Mouse (Mus musculus) stomach, embryonic 15.5 days (tissue): ENCODE data around the gene Adad2. TPM values are rescaled to one million over a fixed set of nuclear protein-coding genes. Genes with fewer than 3 reads are reported as not detected.

Source experiments
- ATAC-seq: fragments of 200-750 bp; cut with Nextera tagmentation; 2 replicates; pipeline ENCODE4 v1.8.0; 2017; ENCODE audit warnings: low read depth, moderate number of reproducible peaks, moderate TSS enrichment; ENCODE audit not compliant: insufficient read depth, low FRiP score
- H3K27ac ChIP-seq: fragments of 300-500 bp; sonication (generic); 2 replicates; pipeline ENCODE4 v1.5.1; 2015; ENCODE audit warnings: mild to moderate bottlenecking, inconsistent platforms
- H3K27me3 ChIP-seq: fragments of 300-500 bp; sonication (generic); replicated peaks from 2 replicates; pipeline ENCODE4 v1.6.1; 2015; ENCODE audit warnings: inconsistent platforms
- H3K36me3 ChIP-seq: fragments of 300-500 bp; sonication (generic); 2 replicates; pipeline ENCODE4 v1.6.1; 2015; ENCODE audit warnings: inconsistent platforms
- H3K4me1 ChIP-seq: fragments of 300-500 bp; sonication (generic); 2 replicates; pipeline ENCODE4 v1.6.1; 2015; ENCODE audit warnings: inconsistent platforms
- H3K4me2 ChIP-seq: fragments of 300-500 bp; sonication (generic); 2 replicates; pipeline ENCODE4 v1.6.1; 2015; ENCODE audit warnings: mild to moderate bottlenecking, inconsistent platforms
- H3K4me3 ChIP-seq: fragments of 300-500 bp; sonication (generic); replicated peaks from 2 replicates; pipeline ENCODE4 v1.5.1; 2015; ENCODE audit warnings: inconsistent platforms
- H3K9ac ChIP-seq: fragments of 300-500 bp; sonication (generic); 2 replicates; pipeline ENCODE4 v1.6.1; 2015; ENCODE audit warnings: inconsistent platforms
- H3K9me3 ChIP-seq: fragments of 300-500 bp; sonication (generic); 2 replicates; pipeline ENCODE4 v1.6.1; 2016; ENCODE audit warnings: inconsistent platforms
- WGBS: fragments of 180-500 bp; shearing (Covaris S2); methylation state at CpG from one replicate; pipeline ENCODE4 v1.1.7; 2015; 5-methylcytosine and 5-hydroxymethylcytosine counted together
- polyA plus RNA-seq: library from polyadenylated mRNA; unstranded; fragments of >200 nt; fragmentation: Nextera tagmentation; extraction: Ambion mirVana; gene quantifications from 2 replicates; pipeline ENCODE4 v1.2.1, GENCODE M21; 2015

Gene Adad2
- polyA plus RNA-seq, result 0.09 TPM in 1 of 2 replicates, not detected in the other

DNA sequence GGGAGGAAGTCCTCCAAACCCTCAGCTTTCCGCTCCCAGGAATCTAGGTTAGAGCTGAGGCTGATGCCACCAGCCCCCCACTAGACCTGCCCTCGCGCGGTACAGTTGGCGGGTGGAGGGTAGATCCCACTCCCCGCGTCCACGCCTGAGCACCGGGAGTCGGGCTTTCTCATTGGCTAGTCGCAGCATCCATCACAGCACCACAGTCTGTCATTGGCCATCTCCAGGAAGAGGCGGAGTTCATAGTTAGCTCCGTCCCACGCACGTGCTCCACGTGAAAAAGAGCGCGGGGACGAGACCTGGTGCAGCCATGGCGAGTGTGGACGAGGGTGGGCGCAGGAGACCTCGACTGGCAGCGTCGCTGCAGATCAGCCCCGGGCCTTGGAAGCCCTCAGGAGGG is at the start of gene Adad2:
Gene Adad2, plus strand, starts transcription at position 277 of the 400 bp plus-strand sequence.
- Histone ChIP-seq H3K4me3 (no peak within 1 kb of the TSS), H3K4me2 (no peak within 1 kb of the TSS), H3K36me3 (no peaks in the 10 kb centered on the region), H3K9me3 (no peaks in the 10 kb centered on the region), H3K4me1 (no peaks in the 10 kb centered on the region), H3K27me3 (no peaks in the 10 kb centered on the region), H3K27ac (no peak within 1 kb of the TSS), H3K9ac (no peak within 1 kb of the TSS)
- ATAC-seq, result no peak; the same call in 1 of the 2 replicates
- 77% methylated on average over 26 of the region's 26 CpGs for WGBS

DNA sequence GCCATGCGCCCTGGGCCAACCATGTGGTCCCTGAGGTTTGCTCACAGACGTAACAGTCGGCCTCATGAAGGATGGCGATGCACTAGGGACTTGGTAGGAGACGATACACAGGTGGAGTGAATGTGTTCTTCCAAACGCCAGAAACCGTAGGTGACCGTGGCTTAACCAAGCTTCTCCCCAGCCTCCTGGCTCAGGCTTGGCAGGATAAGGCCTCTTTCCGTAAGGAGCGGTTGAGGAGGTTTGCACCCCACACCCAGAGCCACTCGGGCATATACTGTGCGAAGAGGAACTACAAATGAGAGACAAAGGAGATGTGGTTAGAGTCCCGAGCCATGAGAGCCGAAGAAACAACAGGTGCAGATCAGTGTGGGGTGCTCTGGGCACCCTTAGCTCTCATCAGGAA is 48.7 kb upstream of the Adad2 start:
- H3K27me3 ChIP-seq, result no peaks in the 10 kb centered on the region
- H3K4me1 ChIP-seq, result 0 out of 2 replicates have a peak, but pooled peaks cover 4% of the 10 kb centered on the region
- no peak overlapping the region for H3K4me3 ChIP-seq
- ATAC-seq, result no peak
- no peak overlapping the region for H3K27ac ChIP-seq
- H3K36me3 ChIP-seq, result peaks cover 22% of the 10 kb centered on the region
- WGBS, result 90% methylated on average over 14 of the region's 14 CpGs
- H3K4me2 ChIP-seq, result no peak overlapping the region
- no peaks in the 10 kb centered on the region for H3K9me3 ChIP-seq
- H3K9ac ChIP-seq, result no peak overlapping the region

DNA sequence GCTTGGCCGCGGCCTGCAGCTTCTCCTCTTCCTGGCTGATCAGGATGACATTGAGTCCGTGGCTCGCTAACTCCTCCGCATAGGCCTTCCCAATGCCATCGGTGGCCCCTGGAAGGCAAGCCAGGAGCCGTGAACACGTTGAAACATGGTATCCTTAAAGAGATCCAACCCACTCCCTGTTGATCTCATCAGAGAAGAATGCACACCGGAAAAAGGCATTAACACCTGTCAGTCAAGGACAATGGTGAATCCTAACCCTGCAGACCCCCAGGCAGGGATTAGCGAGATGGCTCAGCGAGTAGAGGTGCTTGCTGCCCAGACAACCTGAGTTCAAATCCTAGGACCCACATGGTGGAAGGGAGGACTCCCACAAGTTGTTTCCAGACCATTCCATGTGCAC is 46.2 kb upstream of the Adad2 start:
- H3K36me3 ChIP-seq, result peaks cover 22% of the 10 kb centered on the region
- ATAC-seq, result no peak
- no peaks in the 10 kb centered on the region for H3K27me3 ChIP-seq
- 77% methylated on average over 11 of the region's 11 CpGs for WGBS
- H3K27ac ChIP-seq, result no peak overlapping the region
- H3K4me1 ChIP-seq, result no peaks in the 10 kb centered on the region
- H3K9ac ChIP-seq, result no peak overlapping the region
- no peak overlapping the region for H3K4me3 ChIP-seq
- no peaks in the 10 kb centered on the region for H3K9me3 ChIP-seq
- no peak overlapping the region for H3K4me2 ChIP-seq

DNA sequence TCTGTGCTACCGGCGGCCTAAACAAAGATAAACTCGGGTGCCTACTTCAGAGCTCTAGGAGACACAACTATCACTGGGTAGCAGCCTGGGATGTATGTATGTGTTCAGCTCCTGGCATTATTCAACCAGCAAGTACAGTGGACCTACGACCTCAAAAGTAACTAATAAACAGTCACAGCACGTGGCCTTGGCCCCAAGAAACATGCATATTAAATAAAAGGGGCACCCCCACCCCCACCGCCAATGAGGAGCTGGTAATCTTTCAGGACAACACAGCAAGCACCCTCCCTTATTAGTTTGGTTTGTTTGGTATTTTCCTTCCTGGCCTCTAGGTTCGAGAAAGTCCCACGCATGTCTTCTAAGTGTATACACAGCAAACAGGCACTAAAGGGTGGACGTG is 44.3 kb upstream of the Adad2 start:
- no peak for ATAC-seq
- no peaks in the 10 kb centered on the region for H3K9me3 ChIP-seq
- no peak overlapping the region for H3K9ac ChIP-seq
- peaks cover 5% of the 10 kb centered on the region; the same call in 1 of the 2 replicates for H3K4me1 ChIP-seq
- no peak overlapping the region for H3K4me2 ChIP-seq
- H3K27me3 ChIP-seq, result no peaks in the 10 kb centered on the region
- H3K27ac ChIP-seq, result no peak overlapping the region
- peaks cover 21% of the 10 kb centered on the region for H3K36me3 ChIP-seq
- 82% methylated on average over 9 of the region's 9 CpGs for WGBS
- H3K4me3 ChIP-seq, result no peak overlapping the region

DNA sequence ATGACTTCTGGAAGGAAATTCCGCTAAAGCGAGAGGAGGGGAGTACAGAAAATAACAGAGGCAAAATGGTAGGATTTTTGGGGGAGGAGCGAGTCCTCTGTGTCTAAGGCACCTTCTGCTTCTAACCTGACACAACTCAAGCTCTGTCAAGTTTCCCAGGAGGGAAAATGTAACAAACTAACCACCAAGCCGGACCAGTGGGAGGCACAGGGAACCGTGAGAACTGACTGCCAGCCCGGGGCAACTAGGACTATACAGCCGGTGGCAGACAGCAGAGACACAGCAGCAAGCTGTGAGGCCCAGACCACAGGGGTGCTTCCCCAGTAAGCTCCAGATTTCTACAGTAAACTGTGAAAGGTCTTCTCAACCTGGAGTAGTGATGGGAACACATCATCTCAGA is 43.6 kb upstream of the Adad2 start:
- Histone ChIP-seq H3K36me3 (peaks cover 14% of the 10 kb centered on the region), H3K4me2 (no peak overlapping the region), H3K27me3 (no peaks in the 10 kb centered on the region), H3K9ac (no peak overlapping the region), H3K27ac (no peak overlapping the region), H3K4me3 (no peak overlapping the region), H3K9me3 (no peaks in the 10 kb centered on the region), H3K4me1 (peaks cover 9% of the 10 kb centered on the region)
- WGBS, result 59% methylated on average over 7 of the region's 7 CpGs
- ATAC-seq, result no peak

DNA sequence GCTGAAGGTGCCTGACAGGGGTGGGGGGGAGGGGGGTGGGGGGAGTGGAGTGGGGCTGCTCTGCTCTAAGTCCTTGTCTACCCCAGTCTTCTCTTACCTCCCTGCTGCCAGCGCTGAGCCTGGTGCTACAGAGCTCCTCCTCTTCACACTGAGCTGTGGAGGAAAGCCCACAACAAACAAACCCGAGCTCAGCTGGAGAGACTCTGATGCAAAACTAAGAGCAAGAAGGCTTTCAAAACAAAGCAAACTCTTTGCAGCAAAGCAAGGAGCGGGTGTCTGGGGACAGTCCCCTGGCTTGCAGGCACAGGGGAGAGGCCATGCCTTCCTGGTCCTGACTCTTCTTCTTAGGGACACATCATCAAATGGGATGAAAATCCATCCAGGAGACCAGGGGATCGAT is 42.7 kb upstream of the Adad2 start:
- Histone ChIP-seq H3K4me3 (no peak overlapping the region), H3K4me1 (peaks cover 15% of the 10 kb centered on the region), H3K27ac (no peak overlapping the region), H3K4me2 (no peak overlapping the region), H3K27me3 (no peaks in the 10 kb centered on the region), H3K9me3 (no peaks in the 10 kb centered on the region), H3K36me3 (peaks cover 14% of the 10 kb centered on the region), H3K9ac (no peak overlapping the region)
- WGBS, result 45% methylated on average over 4 of the region's 4 CpGs
- no peak for ATAC-seq

DNA sequence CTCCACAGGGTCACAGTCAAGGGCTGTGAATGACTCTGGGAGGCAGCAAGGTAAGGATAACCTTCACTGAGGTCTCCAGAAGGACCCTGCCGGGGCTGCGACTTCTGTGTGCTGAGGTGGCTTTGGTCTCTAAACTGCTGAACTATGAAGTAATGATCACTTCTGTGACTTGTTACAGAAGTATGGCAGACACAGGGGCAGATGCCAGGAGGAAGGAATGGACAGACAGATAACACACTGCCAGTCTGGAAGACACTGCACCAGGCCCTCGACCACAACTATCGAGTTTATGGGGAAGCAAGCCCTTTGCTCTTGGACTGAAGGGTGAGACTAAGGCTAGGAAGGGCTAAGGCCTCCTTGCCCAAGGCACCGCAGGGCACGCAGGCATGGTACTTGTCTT is 41.4 kb upstream of the Adad2 start:
- Histone ChIP-seq H3K9me3 (no peaks in the 10 kb centered on the region), H3K4me1 (peaks cover 19% of the 10 kb centered on the region), H3K36me3 (0 out of 2 replicates have a peak, but pooled peaks cover 5% of the 10 kb centered on the region), H3K4me3 (no peak overlapping the region), H3K27me3 (no peaks in the 10 kb centered on the region; the same call in 1 of the 2 replicates), H3K4me2 (no peak overlapping the region), H3K9ac (no peak overlapping the region), H3K27ac (no peak overlapping the region)
- WGBS, result 80% methylated on average over 6 of the region's 6 CpGs
- no peak for ATAC-seq

DNA sequence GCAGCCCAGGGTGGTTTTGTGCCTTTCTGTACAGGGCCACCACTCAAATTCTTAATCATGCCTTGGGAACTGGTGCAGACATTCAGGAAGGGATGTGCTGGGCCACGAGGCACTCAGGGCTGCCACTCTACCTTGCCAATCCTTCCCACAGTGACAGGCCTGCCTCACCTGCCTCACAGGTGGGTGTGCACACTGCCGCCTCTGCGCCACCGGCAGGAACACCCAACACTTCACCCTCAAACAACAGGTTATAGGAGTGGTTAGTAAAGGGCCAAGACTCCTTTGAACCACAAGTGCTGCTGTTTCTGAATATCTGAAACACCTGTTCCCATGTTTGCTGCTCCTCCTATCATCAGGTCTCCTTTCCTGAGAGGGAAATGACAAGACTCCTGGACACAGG is 40.1 kb upstream of the Adad2 start:
- H3K27ac ChIP-seq, result peak overlapping the region; percentile 23; the same call in 1 of the 2 replicates
- no peak overlapping the region for H3K4me2 ChIP-seq
- no peak overlapping the region for H3K9ac ChIP-seq
- no peak overlapping the region for H3K4me3 ChIP-seq
- peaks cover 3% of the 10 kb centered on the region; the same call in 1 of the 2 replicates for H3K27me3 ChIP-seq
- H3K4me1 ChIP-seq, result peaks cover 19% of the 10 kb centered on the region
- no peaks in the 10 kb centered on the region for H3K36me3 ChIP-seq
- H3K9me3 ChIP-seq, result no peaks in the 10 kb centered on the region
- WGBS, result 70% methylated on average over 4 of the region's 4 CpGs
- ATAC-seq, result no peak

DNA sequence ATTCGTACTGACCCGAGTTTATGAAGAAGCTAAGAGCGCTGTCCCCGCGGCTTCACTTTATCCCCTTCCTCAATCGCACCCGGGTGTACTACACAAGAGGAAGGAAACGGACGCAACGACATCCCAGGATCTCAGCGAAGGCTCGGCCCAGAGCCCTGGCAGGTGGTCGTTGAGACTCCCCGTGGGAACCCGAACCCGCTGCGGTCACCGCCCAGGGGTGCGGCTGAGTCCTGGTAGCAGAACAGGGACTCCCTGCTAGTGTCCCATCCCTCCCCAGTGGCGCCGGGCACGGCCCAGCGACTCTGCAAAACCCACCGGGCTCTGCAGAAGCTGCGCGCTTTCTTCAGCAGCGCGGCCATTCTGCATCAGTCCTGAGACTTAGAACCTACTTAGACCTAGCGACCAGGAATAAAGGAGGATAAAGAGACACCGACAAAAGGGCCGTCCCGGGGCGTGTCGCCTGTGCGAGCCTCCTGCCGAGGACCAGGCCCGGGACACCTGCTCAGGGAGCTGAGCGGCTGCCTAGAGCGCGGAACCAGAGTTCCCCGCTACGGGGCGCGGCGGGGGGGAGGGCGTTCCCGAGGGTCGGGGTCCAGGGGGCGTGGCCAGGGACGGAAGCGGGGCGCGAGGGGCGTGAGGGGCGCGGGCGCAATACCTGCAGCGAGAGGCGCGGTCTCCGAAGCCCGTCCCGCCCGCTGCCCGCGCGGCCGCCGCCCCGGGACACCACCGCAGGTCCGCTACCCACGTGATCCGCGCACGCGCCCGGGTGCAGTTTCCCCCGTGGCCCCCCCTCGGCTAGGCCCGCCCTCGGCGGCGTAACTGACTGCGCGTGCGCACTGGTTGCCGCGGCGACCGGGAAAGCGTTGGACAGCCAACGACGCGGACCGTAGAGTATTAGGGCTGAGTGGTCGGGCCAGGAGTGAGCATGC is 37.8 kb upstream of the Adad2 start, which contains the start of the genes Hsdl1 and Dnaaf1:
Gene Hsdl1, minus strand, starts transcription at position 747 of the 929 bp plus-strand sequence.
Gene Dnaaf1, plus strand, starts transcription at position 799 of the 929 bp plus-strand sequence.
- H3K9me3 ChIP-seq, result no peaks in the 10 kb centered on the region
- H3K4me3 ChIP-seq, result peak within 1 kb of the TSS; percentile 68
- H3K4me1 ChIP-seq, result peaks cover 19% of the 10 kb centered on the region
- under 1% methylated on average over 89 of the region's 97 CpGs for WGBS
- peak within 1 kb of the TSS; percentile 49 for H3K27ac ChIP-seq
- ATAC-seq, result peak; percentile 82
- peaks cover 3% of the 10 kb centered on the region; the same call in 1 of the 2 replicates for H3K27me3 ChIP-seq
- peak within 1 kb of the TSS; percentile 60 for H3K9ac ChIP-seq
- no peaks in the 10 kb centered on the region for H3K36me3 ChIP-seq
- H3K4me2 ChIP-seq, result peak within 1 kb of the TSS; percentile 96

DNA sequence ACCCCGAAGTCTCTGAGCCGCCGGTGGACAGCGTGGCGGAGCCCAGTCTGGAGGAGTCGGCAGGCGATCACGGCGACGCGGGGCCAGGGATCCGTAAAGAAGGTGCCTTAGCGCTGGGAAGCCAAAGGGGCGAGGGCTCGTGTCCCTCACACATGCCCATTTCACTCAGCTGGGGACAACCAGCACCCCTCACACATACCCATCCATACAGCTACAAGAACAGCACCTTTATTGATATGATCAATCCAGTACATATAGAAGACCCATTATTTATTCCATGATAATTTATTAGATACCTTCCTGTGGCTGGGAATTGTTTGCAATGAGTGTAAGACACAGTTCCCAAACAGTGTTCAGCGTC is 37.2 kb upstream of the Adad2 start:
- Histone ChIP-seq H3K4me2 (peak overlapping the region; percentile 96), H3K27me3 (peaks cover 3% of the 10 kb centered on the region; the same call in 1 of the 2 replicates), H3K4me3 (peak overlapping the region; percentile 68), H3K9me3 (no peaks in the 10 kb centered on the region), H3K4me1 (peaks cover 19% of the 10 kb centered on the region), H3K9ac (peak overlapping the region; percentile 60; the same call in 1 of the 2 replicates), H3K36me3 (no peaks in the 10 kb centered on the region), H3K27ac (no peak overlapping the region)
- peak; percentile 2; the same call in 1 of the 2 replicates for ATAC-seq
- 1% methylated on average over 16 of the region's 16 CpGs for WGBS

DNA sequence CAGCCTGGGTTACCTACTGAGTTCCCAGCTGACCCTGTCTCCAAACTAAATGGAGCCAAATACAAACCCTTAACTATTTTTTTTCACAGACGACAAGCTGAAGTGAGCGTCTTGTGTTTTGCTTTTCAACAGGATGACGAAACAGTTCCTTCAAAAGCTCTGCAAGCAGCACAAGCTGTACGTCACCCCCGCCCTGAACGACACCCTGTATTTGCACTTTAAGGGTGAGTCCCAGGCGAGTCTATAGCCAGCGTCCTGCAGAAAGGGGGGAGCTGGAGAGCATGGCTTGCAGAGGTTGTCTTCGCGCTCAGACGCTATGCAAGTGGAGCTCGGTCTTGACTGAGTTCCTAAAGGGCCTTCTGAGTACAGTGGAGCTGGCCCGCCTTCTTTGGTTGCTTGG is 33.5 kb upstream of the Adad2 start:
- Histone ChIP-seq H3K4me1 (peaks cover 9% of the 10 kb centered on the region), H3K27ac (no peak overlapping the region), H3K4me3 (no peak overlapping the region), H3K4me2 (no peak overlapping the region), H3K36me3 (no peaks in the 10 kb centered on the region), H3K9ac (no peak overlapping the region), H3K9me3 (no peaks in the 10 kb centered on the region), H3K27me3 (peaks cover 3% of the 10 kb centered on the region; the same call in 1 of the 2 replicates)
- ATAC-seq, result no peak
- 32% methylated on average over 13 of the region's 13 CpGs for WGBS
